Mouse (Mus musculus) testis, adult 2 months (tissue): ENCODE data around the gene Pfdn4. TPM values are rescaled to one million over a fixed set of nuclear protein-coding genes. Genes with fewer than 3 reads are reported as not detected.

ENCODE experiments used
- H3K27ac ChIP-seq: fragments of 200-500 bp; 2 replicates; pipeline ENCODE4 v1.5.1; 2012; ENCODE audit warnings: low read depth, low read length; ENCODE audit not compliant: control insufficient read depth, insufficient read depth
- H3K27me3 ChIP-seq: fragments of 200-500 bp; 2 replicates; pipeline ENCODE4 v1.6.1; 2012; ENCODE audit warnings: mild to moderate bottlenecking, low read length, moderate library complexity; ENCODE audit not compliant: control insufficient read depth, insufficient read depth
- H3K36me3 ChIP-seq: fragments of 200-500 bp; 2 replicates; pipeline ENCODE4 v1.6.1; 2012; ENCODE audit warnings: mild to moderate bottlenecking, low read length; ENCODE audit not compliant: control insufficient read depth, insufficient read depth
- H3K4me1 ChIP-seq: fragments of 200-500 bp; 2 replicates; pipeline ENCODE4 v1.6.1; 2012; ENCODE audit warnings: low read length; ENCODE audit not compliant: control insufficient read depth, insufficient read depth
- H3K4me3 ChIP-seq: fragments of 200-500 bp; 2 replicates; pipeline ENCODE4 v1.5.1; 2012; ENCODE audit warnings: low read depth, mild to moderate bottlenecking, low read length, moderate library complexity, mixed read lengths; ENCODE audit not compliant: control insufficient read depth
- CTCF ChIP-seq: fragments of 200-500 bp; IDR thresholded peaks from 2 replicates; pipeline ENCODE4 v1.5.1; 2012; ENCODE audit warnings: low read depth, mild to moderate bottlenecking, inconsistent platforms, low read length, moderate library complexity; ENCODE audit not compliant: control insufficient read depth, insufficient read depth, insufficient replicate concordance
- POLR2A ChIP-seq: fragments of 200-500 bp; IDR thresholded peaks from 2 replicates; pipeline ENCODE4 v1.6.1; 2012; ENCODE audit warnings: low read depth, mild to moderate bottlenecking, inconsistent platforms, low read length, moderate library complexity; ENCODE audit not compliant: control insufficient read depth
- polyA plus RNA-seq: library from polyadenylated mRNA; depleted of rRNA; stranded (reverse); fragments of >200 nt; gene quantifications from 2 replicates; pipeline ENCODE4 v1.2.3, GENCODE M21; 2012

The Pfdn4 gene
- polyA plus RNA-seq, 1 experiment = 10.8 TPM

- Histone ChIP-seq H3K36me3 (no peaks in the 10 kb centered on the region), H3K4me3 (no peak overlapping the region), H3K4me1 (no peaks in the 10 kb centered on the region; the same call in 1 of the 2 replicates), H3K27me3 (no peaks in the 10 kb centered on the region), H3K27ac (no peak overlapping the region)
- no peak for TF ChIP-seq POLR2A
- no peak for TF ChIP-seq CTCF
Observed at GRCm38 (mm10) chr2:170461652-170462051, 34.6 kb upstream of the Pfdn4 start.

GRCm38 (mm10) chr2:170464817-170465216, 31.4 kb upstream of the Pfdn4 start:
- Histone ChIP-seq H3K4me1 (peaks cover 3% of the 10 kb centered on the region; the same call in 1 of the 2 replicates), H3K4me3 (no peak overlapping the region), H3K27me3 (no peaks in the 10 kb centered on the region), H3K36me3 (no peaks in the 10 kb centered on the region), H3K27ac (no peak overlapping the region)
- no peak for TF ChIP-seq CTCF
- TF ChIP-seq POLR2A = no peak

GRCm38 (mm10) chr2:170468009-170468408, 28.2 kb upstream of the Pfdn4 start:
- H3K4me1 ChIP-seq = peaks cover 3% of the 10 kb centered on the region; the same call in 1 of the 2 replicates
- H3K36me3 ChIP-seq = no peaks in the 10 kb centered on the region
- H3K27ac ChIP-seq = no peak overlapping the region
- H3K4me3 ChIP-seq = peak overlapping the region; percentile 30; the same call in 1 of the 2 replicates
- no peaks in the 10 kb centered on the region for H3K27me3 ChIP-seq
- TF ChIP-seq CTCF = peak; percentile 26; the same call in 1 of the 2 replicates
- TF ChIP-seq POLR2A = no peak

GRCm38 (mm10) chr2:170469616-170470308, 26.5 kb upstream of the Pfdn4 start:
- H3K4me1 ChIP-seq = peaks cover 3% of the 10 kb centered on the region; the same call in 1 of the 2 replicates
- H3K27ac ChIP-seq = no peak overlapping the region
- no peaks in the 10 kb centered on the region for H3K27me3 ChIP-seq
- no peaks in the 10 kb centered on the region for H3K36me3 ChIP-seq
- TF ChIP-seq CTCF = no peak
- no peak for TF ChIP-seq POLR2A
- H3K4me3 ChIP-seq = peak overlapping the region; percentile 77

GRCm38 (mm10) chr2:170470591-170470990, 25.6 kb upstream of the Pfdn4 start:
- Histone ChIP-seq H3K27me3 (no peaks in the 10 kb centered on the region), H3K4me1 (peaks cover 3% of the 10 kb centered on the region; the same call in 1 of the 2 replicates), H3K27ac (no peak overlapping the region), H3K4me3 (peak overlapping the region; percentile 77), H3K36me3 (no peaks in the 10 kb centered on the region)
- TF ChIP-seq POLR2A (peak; percentile 26; the same call in 1 of the 2 replicates), CTCF (no peak)

GRCm38 (mm10) chr2:170474125-170474524, 22.1 kb upstream of the Pfdn4 start:
- TF ChIP-seq CTCF (no peak), POLR2A (no peak)
- H3K4me1 ChIP-seq = peaks cover 3% of the 10 kb centered on the region

GRCm38 (mm10) chr2:170475164-170475563, 21.1 kb upstream of the Pfdn4 start:
- no peak overlapping the region for H3K4me3 ChIP-seq
- no peaks in the 10 kb centered on the region for H3K36me3 ChIP-seq
- peaks cover 4% of the 10 kb centered on the region; the same call in 1 of the 2 replicates for H3K4me1 ChIP-seq
- no peak for TF ChIP-seq CTCF
- no peak for TF ChIP-seq POLR2A
- no peak overlapping the region for H3K27ac ChIP-seq
- H3K27me3 ChIP-seq = no peaks in the 10 kb centered on the region

More at GRCm38 (mm10) chr2:170474125-170474524, 22.1 kb upstream of the Pfdn4 start:
- Histone ChIP-seq H3K4me3 (no peak overlapping the region), H3K27me3 (no peaks in the 10 kb centered on the region), H3K27ac (no peak overlapping the region), H3K36me3 (no peaks in the 10 kb centered on the region)

- H3K36me3 ChIP-seq = no peaks in the 10 kb centered on the region
- no peak overlapping the region for H3K4me3 ChIP-seq
- TF ChIP-seq POLR2A (no peak), CTCF (peak; percentile 68; the same call in 1 of the 2 replicates)
- H3K4me1 ChIP-seq = peaks cover 4% of the 10 kb centered on the region; the same call in 1 of the 2 replicates
- H3K27ac ChIP-seq = no peak overlapping the region
- no peaks in the 10 kb centered on the region for H3K27me3 ChIP-seq
Observed at GRCm38 (mm10) chr2:170476215-170476614, 20.0 kb upstream of the Pfdn4 start.
